Mouse (Mus musculus): ENCODE measurements around the gene Gm7029.

- TF ChIP-seq CTCF (IDR thresholded peaks at IDR 0.05; ENCODE audit: low read depth) (peak; percentile 52), EP300 (IDR thresholded peaks at IDR 0.05; ENCODE audit: low read depth) (no peak)
Measured at GRCm38 (mm10) chr17:33910346-33911051, 36.9 kb downstream of the Gm7029 start.

All from liver, embryonic 14.5 days (tissue).